Mouse (Mus musculus) thymus, postnatal 36 days (tissue): ENCODE data around the gene Ttll13.
A peak's percentile ranks its signal among the peaks of the same experiment; 100 is the strongest.

ENCODE experiments used
- DNase-seq, 2 experiments: peaks; one replicate each; pipeline ENCODE4 v3.0.0; 2022; ENCODE audit warnings: mixed read lengths in 2 of 2

Gene Ttll13

GRCm38 (mm10) chr7:80268897-80269750, 22.9 kb downstream of the Ttll13 start, which contains the start of gene Vps33b:
Gene Vps33b, plus strand, starts transcription at chr7:80269649.
- DNase-seq, result peak; percentile 95 to 96

GRCm38 (mm10) chr7:80269751-80270255, 23.6 kb downstream of the Ttll13 start:
- no peak for DNase-seq

- no peak for DNase-seq
These were observed 27.3 kb downstream of the Ttll13 start for GRCm38 (mm10) chr7:80273456-80273855.

- DNase-seq, result no peak
These were observed 30.2 kb downstream of the Ttll13 start for GRCm38 (mm10) chr7:80276374-80276773.

- no peak for DNase-seq
These were observed 33.9 kb downstream of the Ttll13 start for GRCm38 (mm10) chr7:80280032-80280431.

- DNase-seq, result no peak
These were observed 34.8 kb downstream of the Ttll13 start for GRCm38 (mm10) chr7:80280998-80281397.

- no peak for DNase-seq
These were observed 35.5 kb downstream of the Ttll13 start for GRCm38 (mm10) chr7:80281646-80282045.

- no peak for DNase-seq
These were observed 37.2 kb downstream of the Ttll13 start for GRCm38 (mm10) chr7:80283226-80283918.

GRCm38 (mm10) chr7:80284391-80284790, 38.2 kb downstream of the Ttll13 start:
- no peak for DNase-seq

- DNase-seq, result peak; percentile 53 to 78
These were observed 39.5 kb downstream of the Ttll13 start for GRCm38 (mm10) chr7:80285725-80286124.

- DNase-seq, result peak in 1 of 2 experiments; percentile 37
These were observed 41.6 kb downstream of the Ttll13 start for GRCm38 (mm10) chr7:80287736-80288135.

- peak; percentile 99 for DNase-seq
These were observed 48.0 kb downstream of the Ttll13 start, which contains the start of gene Prc1 for GRCm38 (mm10) chr7:80294062-80294763. Gene Prc1, plus strand, starts transcription at chr7:80294450.

- peak in 1 of 2 experiments; percentile 39 for DNase-seq
These were observed 48.8 kb downstream of the Ttll13 start for GRCm38 (mm10) chr7:80294764-80295648.

- no peak for DNase-seq
These were observed 50.3 kb downstream of the Ttll13 start for GRCm38 (mm10) chr7:80296462-80296861.

- no peak for DNase-seq
These were observed 50.9 kb downstream of the Ttll13 start for GRCm38 (mm10) chr7:80297041-80297440.

- no peak for DNase-seq
These were observed 52.6 kb downstream of the Ttll13 start for GRCm38 (mm10) chr7:80298754-80299153.

- DNase-seq, result no peak
These were observed 53.4 kb downstream of the Ttll13 start for GRCm38 (mm10) chr7:80299568-80299967.

GRCm38 (mm10) chr7:80301522-80301921, 55.3 kb downstream of the Ttll13 start:
- DNase-seq, result no peak

GRCm38 (mm10) chr7:80307766-80308165, 61.6 kb downstream of the Ttll13 start:
- DNase-seq, result no peak
